Mouse (Mus musculus): Measurements from ENCODE around the gene Sult6b2. TPM values are rescaled to one million over a fixed set of nuclear protein-coding genes. Genes with fewer than 3 reads are reported as not detected.

Sult6b2 gene
- polyA plus RNA-seq, 1 experiment from 2014 or later: 0.16 TPM

DNA sequence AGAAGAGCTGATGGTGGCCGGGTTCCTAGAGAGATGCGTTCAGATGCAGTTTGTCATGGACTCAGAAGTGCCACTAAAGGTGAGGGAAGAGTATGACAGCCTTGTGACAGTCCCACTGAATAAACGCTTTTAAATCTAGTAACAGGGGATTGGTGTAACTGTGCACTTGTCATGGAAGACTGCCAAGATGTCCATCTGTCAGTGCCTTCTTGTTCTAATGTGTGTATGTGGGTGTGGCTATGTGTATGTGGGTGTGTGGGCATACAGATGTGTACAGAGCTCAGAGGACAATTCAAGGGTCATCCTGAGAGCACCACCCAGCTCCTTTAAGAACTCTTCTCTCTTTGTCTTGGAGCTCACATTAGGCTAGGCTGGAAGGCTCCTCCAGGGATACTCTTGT is 11.2 kb upstream of the Sult6b2 start:
- H3K27me3 ChIP-seq (ENCODE audit: control insufficient read depth, insufficient read depth, low read length): no peaks in the 10 kb centered on the region
- no peak for ATAC-seq (ENCODE audit: low FRiP score, low TSS enrichment)
- no peak overlapping the region for H3K4me2 ChIP-seq (replicated peaks; ENCODE audit: low read depth, low read length)
- H3K36me3 ChIP-seq (ENCODE audit: control insufficient read depth, insufficient read depth, low read length): no peaks in the 10 kb centered on the region
- H3K9ac ChIP-seq (ENCODE audit: low read depth, low read length): no peak overlapping the region
- WGBS: 78% methylated on average over 3 of the region's 3 CpGs
- H3K4me1 ChIP-seq (ENCODE audit: control insufficient read depth, insufficient read depth, low read length): no peaks in the 10 kb centered on the region
- no peak overlapping the region for H3K27ac ChIP-seq (ENCODE audit: low read depth, low read length)
- H3K4me3 ChIP-seq (ENCODE audit: low read length): no peak overlapping the region
- no peaks in the 10 kb centered on the region for H3K9me3 ChIP-seq (ENCODE audit: control insufficient read depth, low read length)

DNA sequence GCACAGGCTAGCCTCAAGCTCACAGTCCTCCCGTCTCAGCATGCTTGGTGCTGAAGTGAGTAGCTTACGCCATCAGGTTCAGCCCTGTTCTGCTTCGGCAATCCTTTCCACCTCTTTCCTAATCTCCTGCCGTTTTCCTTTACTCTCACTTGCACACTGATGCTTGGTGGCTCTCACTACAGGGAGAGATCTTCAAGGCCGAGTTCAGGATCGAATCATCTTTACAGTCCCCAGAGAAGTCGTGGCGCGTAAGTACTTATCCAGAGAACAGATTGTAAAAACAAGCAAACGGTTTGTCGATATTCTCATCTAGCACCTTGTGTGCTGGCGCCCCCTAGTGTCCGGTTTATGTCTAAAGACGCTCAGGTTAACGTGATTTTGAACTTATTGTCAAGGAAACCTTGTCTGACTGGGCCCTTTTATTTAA is 10.2 kb upstream of the Sult6b2 start:
- WGBS: 4% methylated on average over 15 of the region's 15 CpGs
- Histone ChIP-seq H3K9me3 (ENCODE audit: control insufficient read depth, low read length) (no peaks in the 10 kb centered on the region), H3K4me2 (replicated peaks; ENCODE audit: low read depth, low read length) (peak overlapping the region; percentile 40), H3K27ac (ENCODE audit: low read depth, low read length) (no peak overlapping the region), H3K27me3 (ENCODE audit: control insufficient read depth, insufficient read depth, low read length) (no peaks in the 10 kb centered on the region), H3K4me3 (ENCODE audit: low read length) (peak overlapping the region; percentile 21), H3K4me1 (ENCODE audit: control insufficient read depth, insufficient read depth, low read length) (no peaks in the 10 kb centered on the region), H3K36me3 (ENCODE audit: control insufficient read depth, insufficient read depth, low read length) (no peaks in the 10 kb centered on the region), H3K9ac (ENCODE audit: low read depth, low read length) (no peak overlapping the region)
- peak; percentile 69 for ATAC-seq (ENCODE audit: low FRiP score, low TSS enrichment)

DNA sequence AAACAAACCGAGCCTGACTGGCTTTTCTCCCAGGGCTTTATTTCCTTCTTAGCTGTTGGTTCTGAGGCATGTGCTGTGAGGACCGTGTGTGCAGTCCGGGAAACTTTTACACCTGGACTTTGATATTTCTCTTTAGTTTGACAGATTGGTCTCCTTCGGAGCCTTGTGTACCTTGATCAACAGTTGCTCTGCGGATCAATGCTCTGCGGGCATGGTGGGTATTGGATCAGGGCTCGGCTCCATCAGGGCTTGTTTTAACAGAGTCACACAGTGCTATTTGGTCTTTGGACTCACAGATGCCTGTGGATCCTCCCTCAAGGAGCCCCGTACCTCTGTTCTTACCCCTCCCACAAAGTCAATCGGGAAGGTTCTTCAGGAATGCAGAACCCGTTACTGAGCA is 9.7 kb upstream of the Sult6b2 start:
- Histone ChIP-seq H3K4me2 (replicated peaks; ENCODE audit: low read depth, low read length) (peak overlapping the region; percentile 40), H3K27me3 (ENCODE audit: control insufficient read depth, insufficient read depth, low read length) (no peaks in the 10 kb centered on the region), H3K36me3 (ENCODE audit: control insufficient read depth, insufficient read depth, low read length) (no peaks in the 10 kb centered on the region), H3K4me1 (ENCODE audit: control insufficient read depth, insufficient read depth, low read length) (no peaks in the 10 kb centered on the region), H3K4me3 (ENCODE audit: low read length) (peak overlapping the region; percentile 21; the same call in 1 of the 2 replicates), H3K9me3 (ENCODE audit: control insufficient read depth, low read length) (no peaks in the 10 kb centered on the region), H3K9ac (ENCODE audit: low read depth, low read length) (no peak overlapping the region), H3K27ac (ENCODE audit: low read depth, low read length) (no peak overlapping the region)
- ATAC-seq (ENCODE audit: low FRiP score, low TSS enrichment): peak; percentile 50; the same call in 1 of the 2 replicates
- WGBS: 63% methylated on average over 10 of the region's 10 CpGs

DNA sequence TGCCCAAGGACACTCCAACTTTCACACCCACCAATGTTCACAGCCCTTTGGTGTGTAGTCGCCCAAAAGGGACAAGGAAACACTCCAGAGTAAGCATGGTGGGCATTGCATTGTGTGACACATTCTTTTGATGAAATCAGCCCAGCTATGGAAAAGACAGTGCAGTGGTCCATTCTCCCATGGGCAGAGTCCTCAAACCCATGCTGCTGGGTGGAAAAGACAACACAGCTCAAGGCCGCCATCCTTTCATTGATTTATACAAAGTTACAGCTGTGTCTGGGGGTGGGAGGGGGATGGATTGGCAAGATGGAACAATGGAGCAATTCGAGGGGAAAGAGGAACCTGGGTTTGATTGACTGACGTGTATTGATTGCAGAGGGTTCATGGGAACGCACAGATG is 8.7 kb upstream of the Sult6b2 start:
- no peak overlapping the region for H3K27ac ChIP-seq (ENCODE audit: low read depth, low read length)
- H3K27me3 ChIP-seq (ENCODE audit: control insufficient read depth, insufficient read depth, low read length): no peaks in the 10 kb centered on the region
- H3K4me1 ChIP-seq (ENCODE audit: control insufficient read depth, insufficient read depth, low read length): no peaks in the 10 kb centered on the region
- no peaks in the 10 kb centered on the region for H3K9me3 ChIP-seq (ENCODE audit: control insufficient read depth, low read length)
- H3K4me3 ChIP-seq (ENCODE audit: low read length): no peak overlapping the region
- WGBS: 85% methylated on average over 5 of the region's 5 CpGs
- no peak overlapping the region for H3K9ac ChIP-seq (ENCODE audit: low read depth, low read length)
- no peak for ATAC-seq (ENCODE audit: low FRiP score, low TSS enrichment)
- no peaks in the 10 kb centered on the region for H3K36me3 ChIP-seq (ENCODE audit: control insufficient read depth, insufficient read depth, low read length)
- no peak overlapping the region for H3K4me2 ChIP-seq (replicated peaks; ENCODE audit: low read depth, low read length)

DNA sequence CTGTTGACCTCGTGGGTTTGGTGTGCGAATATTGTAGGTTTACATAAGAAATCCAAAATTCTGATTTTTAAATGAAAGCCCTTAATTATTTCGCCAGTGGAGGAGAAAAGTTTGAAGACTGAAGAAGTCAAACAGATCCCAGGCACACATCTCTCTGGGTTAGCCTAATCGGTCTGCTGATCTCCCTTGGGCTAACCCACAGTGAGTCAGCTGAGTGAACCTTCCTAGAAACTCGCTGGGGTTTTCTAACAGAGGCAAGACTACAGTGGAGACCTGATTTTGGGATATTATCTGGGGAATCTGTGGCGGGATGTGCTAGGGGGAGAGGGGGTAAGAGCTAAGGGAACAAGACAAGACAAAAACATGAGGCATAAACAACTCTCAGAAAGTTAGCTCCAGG is 5.9 kb upstream of the Sult6b2 start:
- no peak for ATAC-seq (ENCODE audit: low FRiP score, low TSS enrichment)
- Histone ChIP-seq H3K4me1 (ENCODE audit: control insufficient read depth, insufficient read depth, low read length) (no peaks in the 10 kb centered on the region), H3K9ac (ENCODE audit: low read depth, low read length) (no peak overlapping the region), H3K27me3 (ENCODE audit: control insufficient read depth, insufficient read depth, low read length) (no peaks in the 10 kb centered on the region), H3K4me2 (replicated peaks; ENCODE audit: low read depth, low read length) (no peak overlapping the region), H3K27ac (ENCODE audit: low read depth, low read length) (no peak overlapping the region), H3K9me3 (ENCODE audit: control insufficient read depth, low read length) (no peaks in the 10 kb centered on the region), H3K4me3 (ENCODE audit: low read length) (no peak overlapping the region), H3K36me3 (ENCODE audit: control insufficient read depth, insufficient read depth, low read length) (no peaks in the 10 kb centered on the region)
- WGBS: 77% methylated on average over 6 of the region's 6 CpGs

DNA sequence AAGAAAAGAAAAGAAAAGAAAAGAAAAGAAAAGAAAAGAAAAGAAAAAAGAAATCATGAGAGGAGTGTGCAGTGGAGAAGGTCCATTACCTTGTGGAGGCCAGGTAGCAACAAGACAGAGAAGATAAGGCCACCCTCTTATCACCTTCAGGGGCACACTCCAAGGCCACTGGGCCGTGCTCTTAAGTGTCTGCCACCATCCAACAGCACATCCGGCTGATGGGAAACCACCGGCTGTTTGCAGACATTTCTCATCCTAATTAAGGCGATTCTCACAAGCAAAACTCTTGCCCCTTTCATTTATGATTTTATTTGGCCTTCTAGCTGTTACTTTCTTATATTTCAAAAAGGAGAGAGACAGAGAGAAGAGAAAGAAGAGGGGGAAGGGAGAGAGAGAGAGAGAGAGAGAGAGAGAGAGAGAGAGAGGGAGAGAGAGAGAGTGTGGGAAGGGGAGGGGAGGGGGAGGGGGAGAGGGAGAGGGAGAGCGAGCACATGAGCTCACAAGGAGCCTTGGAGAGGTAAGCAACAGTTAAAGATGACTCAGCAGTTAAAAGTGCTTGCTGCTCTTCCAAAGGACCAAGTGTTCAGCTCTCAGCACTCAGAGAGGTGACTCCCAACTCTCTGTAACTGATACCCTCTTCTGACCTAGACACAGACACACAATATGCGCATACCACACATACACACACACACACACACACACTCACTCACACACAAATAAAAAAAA is 5.2 kb upstream of the Sult6b2 start:
- H3K4me3 ChIP-seq (ENCODE audit: low read length): no peak overlapping the region
- no peaks in the 10 kb centered on the region for H3K4me1 ChIP-seq (ENCODE audit: control insufficient read depth, insufficient read depth, low read length)
- WGBS: 37% methylated on average over 6 of the region's 6 CpGs
- peak; percentile 36; the same call in 1 of the 2 replicates for ATAC-seq (ENCODE audit: low FRiP score, low TSS enrichment)
- H3K27ac ChIP-seq (ENCODE audit: low read depth, low read length): no peak overlapping the region
- H3K4me2 ChIP-seq (replicated peaks; ENCODE audit: low read depth, low read length): no peak overlapping the region
- H3K9ac ChIP-seq (ENCODE audit: low read depth, low read length): no peak overlapping the region
- H3K36me3 ChIP-seq (ENCODE audit: control insufficient read depth, insufficient read depth, low read length): no peaks in the 10 kb centered on the region
- no peaks in the 10 kb centered on the region for H3K27me3 ChIP-seq (ENCODE audit: control insufficient read depth, insufficient read depth, low read length)
- H3K9me3 ChIP-seq (ENCODE audit: control insufficient read depth, low read length): no peaks in the 10 kb centered on the region

DNA sequence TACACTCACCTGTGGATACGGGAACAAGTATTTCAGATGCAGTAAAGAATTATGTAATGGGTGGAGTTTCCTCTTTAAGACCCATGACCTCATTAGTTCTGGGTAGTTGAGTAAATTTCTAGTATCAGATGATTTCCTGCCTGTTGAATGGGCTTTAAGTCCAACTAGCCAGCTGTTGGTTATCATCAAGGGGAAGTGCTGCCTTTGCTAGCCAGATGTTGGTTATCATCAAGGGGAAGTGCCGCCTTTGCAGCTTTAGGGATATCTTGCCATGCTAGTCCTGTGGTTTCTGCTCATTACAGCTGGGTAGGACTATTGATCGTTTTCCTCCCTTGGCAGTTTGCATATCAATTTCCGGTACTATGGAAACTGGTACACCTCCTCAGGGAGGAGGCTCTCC is 2.0 kb upstream of the Sult6b2 start:
- Histone ChIP-seq H3K4me3 (ENCODE audit: low read length) (no peak overlapping the region), H3K36me3 (ENCODE audit: control insufficient read depth, insufficient read depth, low read length) (no peaks in the 10 kb centered on the region), H3K9me3 (ENCODE audit: control insufficient read depth, low read length) (no peaks in the 10 kb centered on the region), H3K27me3 (ENCODE audit: control insufficient read depth, insufficient read depth, low read length) (no peaks in the 10 kb centered on the region), H3K27ac (ENCODE audit: low read depth, low read length) (no peak overlapping the region), H3K4me1 (ENCODE audit: control insufficient read depth, insufficient read depth, low read length) (peaks cover 7% of the 10 kb centered on the region; the same call in 1 of the 2 replicates), H3K9ac (ENCODE audit: low read depth, low read length) (no peak overlapping the region), H3K4me2 (replicated peaks; ENCODE audit: low read depth, low read length) (no peak overlapping the region)
- no peak for ATAC-seq (ENCODE audit: low FRiP score, low TSS enrichment)
- WGBS: 71% methylated on average over 4 of the region's 4 CpGs

DNA sequence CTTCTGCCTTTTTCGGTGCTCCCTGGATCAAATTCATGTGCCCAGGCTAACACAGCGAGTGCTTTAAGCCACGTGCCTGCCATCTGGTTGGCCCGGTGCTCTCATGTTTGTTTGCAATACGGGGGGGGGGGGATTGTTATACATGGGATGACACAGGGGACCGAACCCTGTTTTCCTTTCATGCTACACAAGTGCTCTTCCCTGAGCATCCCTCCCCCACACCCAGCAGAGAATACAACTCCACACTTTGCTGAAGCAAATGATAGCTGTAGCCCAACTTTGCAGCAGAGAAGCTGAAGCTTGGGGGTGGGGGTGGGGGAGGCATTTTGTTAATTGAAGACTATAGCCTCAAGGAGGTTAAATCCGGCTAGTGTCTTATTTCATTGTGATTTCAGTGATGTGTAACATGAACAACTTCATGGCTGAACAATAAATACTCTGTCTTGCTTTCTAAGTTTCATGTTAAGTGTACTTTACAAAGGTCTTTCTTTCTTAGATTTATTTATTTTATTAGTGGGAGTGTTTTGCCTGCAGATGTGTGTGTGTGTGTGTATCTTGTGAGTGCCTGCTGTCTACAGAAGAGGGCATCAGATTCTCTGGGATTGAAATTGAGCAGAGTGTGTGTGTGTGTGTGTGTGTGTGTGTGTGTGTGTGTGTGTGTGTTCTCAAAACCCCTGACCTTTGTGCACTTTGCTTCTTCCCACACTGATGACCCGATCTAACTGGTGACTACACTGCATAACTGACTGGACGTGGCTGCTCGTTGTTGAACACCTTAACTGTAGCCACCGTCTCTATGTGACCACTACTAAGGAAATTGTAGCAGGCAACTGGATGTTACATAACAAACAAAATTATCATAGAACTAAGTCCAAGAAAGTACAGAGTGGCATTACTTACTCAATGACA is 1.4 kb downstream of the Sult6b2 start:
- WGBS: 21% methylated on average over 11 of the region's 11 CpGs
- H3K27me3 ChIP-seq (ENCODE audit: control insufficient read depth, insufficient read depth, low read length): no peaks in the 10 kb centered on the region
- no peak overlapping the region for H3K4me3 ChIP-seq (ENCODE audit: low read length)
- no peaks in the 10 kb centered on the region for H3K36me3 ChIP-seq (ENCODE audit: control insufficient read depth, insufficient read depth, low read length)
- H3K9me3 ChIP-seq (ENCODE audit: control insufficient read depth, low read length): no peaks in the 10 kb centered on the region
- no peak overlapping the region for H3K4me2 ChIP-seq (replicated peaks; ENCODE audit: low read depth, low read length)
- H3K4me1 ChIP-seq (ENCODE audit: control insufficient read depth, insufficient read depth, low read length): peaks cover 7% of the 10 kb centered on the region; the same call in 1 of the 2 replicates
- H3K27ac ChIP-seq (ENCODE audit: low read depth, low read length): no peak overlapping the region
- peak; percentile 87 for ATAC-seq (ENCODE audit: low FRiP score, low TSS enrichment)
- H3K9ac ChIP-seq (ENCODE audit: low read depth, low read length): no peak overlapping the region

DNA sequence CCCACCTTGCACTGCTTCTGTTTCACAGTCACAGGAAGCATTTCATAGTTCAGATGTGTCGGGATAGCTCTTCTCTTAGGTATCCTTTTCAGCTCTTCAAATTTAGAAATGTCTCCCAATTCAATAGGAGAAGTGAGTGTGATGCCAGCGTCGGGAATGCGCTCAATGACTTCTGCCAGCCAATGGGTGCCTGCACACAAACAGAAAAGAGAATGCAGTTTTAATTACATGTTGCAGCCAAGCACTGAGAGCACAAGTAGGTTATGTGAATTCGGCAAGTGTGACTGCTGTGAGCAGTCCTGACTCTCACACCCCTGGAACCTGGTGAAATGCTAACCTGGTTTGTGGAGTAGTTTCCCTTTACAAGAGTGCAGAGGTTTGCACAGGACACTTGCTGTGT is 2.6 kb downstream of the Sult6b2 start:
- 75% methylated on average over 5 of the region's 5 CpGs for WGBS
- no peaks in the 10 kb centered on the region for H3K36me3 ChIP-seq (ENCODE audit: control insufficient read depth, insufficient read depth, low read length)
- no peaks in the 10 kb centered on the region for H3K27me3 ChIP-seq (ENCODE audit: control insufficient read depth, insufficient read depth, low read length)
- 0 out of 2 replicates have a peak, but pooled peaks have one; percentile 1 for ATAC-seq (ENCODE audit: low FRiP score, low TSS enrichment)
- no peaks in the 10 kb centered on the region for H3K9me3 ChIP-seq (ENCODE audit: control insufficient read depth, low read length)
- no peak overlapping the region for H3K4me3 ChIP-seq (ENCODE audit: low read length)
- no peak overlapping the region for H3K4me2 ChIP-seq (replicated peaks; ENCODE audit: low read depth, low read length)
- H3K27ac ChIP-seq (ENCODE audit: low read depth, low read length): no peak overlapping the region
- H3K4me1 ChIP-seq (ENCODE audit: control insufficient read depth, insufficient read depth, low read length): peaks cover 7% of the 10 kb centered on the region; the same call in 1 of the 2 replicates
- no peak overlapping the region for H3K9ac ChIP-seq (ENCODE audit: low read depth, low read length)
